ENCODE assay signal across 13 mouse cellular contexts in genomic region chr4:72524100-72524499, GRCm38 (mm10).
A peak's percentile ranks its signal among the peaks of the same experiment; 100 is the strongest.
DNase-seq lines count a peak whose midpoint lies in the region; ATAC-seq lines count a peak whose summit lies in the region.
"Had no signal": no experiment of that assay in that cellular context is flagged by ENCODE, and none has a peak within 500 bp of the region (broad histone marks: within the 10 kb centered on the region; RNA-seq: fewer than 3 reads in every experiment).

No protein-coding gene starts in this region.

- no peak for ATAC-seq in midbrain, embryonic 14.5 days (ENCODE audit: low FRiP score, low TSS enrichment)
- ATAC-seq in midbrain, embryonic 16.5 days, result no peak
- no peak for ATAC-seq in liver, embryonic 11.5 days (replicated peaks; ENCODE audit: low FRiP score)
- no peak for ATAC-seq in midbrain, embryonic 13.5 days

- no peak overlapping the region for H3K27ac ChIP-seq in midbrain, embryonic 14.5 days (replicated peaks; ENCODE audit: low read depth, low read length)
- no peak overlapping the region for H3K27ac ChIP-seq in midbrain, embryonic 16.5 days (ENCODE audit: low read length)
- H3K27ac ChIP-seq in liver, embryonic 11.5 days (ENCODE audit: low read depth, low read length), result no peak overlapping the region
- H3K27ac ChIP-seq in midbrain, embryonic 13.5 days, result no peak overlapping the region
- H3K27ac ChIP-seq: lung, embryonic 15.5 days had no signal

- H3K9ac ChIP-seq in midbrain, embryonic 14.5 days (replicated peaks; ENCODE audit: low read length), result no peak overlapping the region
- no peak overlapping the region for H3K9ac ChIP-seq in midbrain, embryonic 16.5 days (ENCODE audit: low read depth, low read length)
- H3K9ac ChIP-seq in liver, embryonic 11.5 days (ENCODE audit: low read depth, low read length), result no peak overlapping the region
- H3K9ac ChIP-seq in midbrain, embryonic 13.5 days (replicated peaks), result no peak overlapping the region
- H3K9ac ChIP-seq: lung, embryonic 15.5 days had no signal

- H3K4me3 ChIP-seq in midbrain, embryonic 14.5 days (replicated peaks; ENCODE audit: low read depth, low read length), result no peak overlapping the region
- no peak overlapping the region for H3K4me3 ChIP-seq in midbrain, embryonic 16.5 days (ENCODE audit: low read depth, low read length)
- H3K4me3 ChIP-seq in liver, embryonic 11.5 days (ENCODE audit: low read depth, low read length), result no peak overlapping the region
- H3K4me3 ChIP-seq in midbrain, embryonic 13.5 days (replicated peaks), result no peak overlapping the region
- H3K4me3 ChIP-seq: lung, embryonic 15.5 days had no signal

- H3K4me1 ChIP-seq in midbrain, embryonic 14.5 days (ENCODE audit: control insufficient read depth, insufficient read depth, low read length), result no peaks in the 10 kb centered on the region
- H3K4me1 ChIP-seq in midbrain, embryonic 16.5 days (ENCODE audit: control insufficient read depth, insufficient read depth, low read length), result no peaks in the 10 kb centered on the region
- H3K4me1 ChIP-seq in liver, embryonic 11.5 days (replicated peaks; ENCODE audit: control insufficient read depth, insufficient read depth, low read length), result no peaks in the 10 kb centered on the region
- no peaks in the 10 kb centered on the region for H3K4me1 ChIP-seq in midbrain, embryonic 13.5 days (replicated peaks)
- H3K4me1 ChIP-seq: lung, embryonic 15.5 days had no signal

- 62% methylated on average over 1 of the region's 1 CpGs for whole genome bisulfite sequencing in midbrain, embryonic 14.5 days
- 58% methylated on average over 1 of the region's 1 CpGs for WGBS in midbrain, embryonic 16.5 days
- WGBS in liver, embryonic 11.5 days, result 55% methylated on average over 1 of the region's 1 CpGs
- WGBS in midbrain, embryonic 13.5 days, result 55% methylated on average over 1 of the region's 1 CpGs

- H3K27me3 ChIP-seq in midbrain, embryonic 14.5 days (ENCODE audit: control insufficient read depth, insufficient read depth, low read length), result no peaks in the 10 kb centered on the region
- no peaks in the 10 kb centered on the region for H3K27me3 ChIP-seq in midbrain, embryonic 16.5 days (ENCODE audit: control insufficient read depth, insufficient read depth, low read depth, low read length)
- H3K27me3 ChIP-seq in liver, embryonic 11.5 days (replicated peaks; ENCODE audit: control insufficient read depth, insufficient read depth, low read length), result no peaks in the 10 kb centered on the region
- no peaks in the 10 kb centered on the region for H3K27me3 ChIP-seq in midbrain, embryonic 13.5 days
- H3K27me3 ChIP-seq: lung, embryonic 15.5 days had no signal

- H3K36me3 ChIP-seq in midbrain, embryonic 14.5 days (ENCODE audit: control insufficient read depth, insufficient read depth, low read length), result no peaks in the 10 kb centered on the region
- no peaks in the 10 kb centered on the region for H3K36me3 ChIP-seq in midbrain, embryonic 16.5 days (ENCODE audit: control insufficient read depth, insufficient read depth, low read length)
- no peaks in the 10 kb centered on the region for H3K36me3 ChIP-seq in liver, embryonic 11.5 days (ENCODE audit: control insufficient read depth, insufficient read depth, low read length)
- H3K36me3 ChIP-seq in midbrain, embryonic 13.5 days, result no peaks in the 10 kb centered on the region
- H3K36me3 ChIP-seq: G1E; lung, embryonic 15.5 days had no signal

- H3K4me2 ChIP-seq in midbrain, embryonic 14.5 days (ENCODE audit: low read length), result no peak overlapping the region
- H3K4me2 ChIP-seq in midbrain, embryonic 16.5 days (ENCODE audit: low read length), result no peak overlapping the region
- H3K4me2 ChIP-seq in liver, embryonic 11.5 days, result no peak overlapping the region
- H3K4me2 ChIP-seq in midbrain, embryonic 13.5 days (replicated peaks), result no peak overlapping the region
- H3K4me2 ChIP-seq: heart, embryonic 11.5 days; lung, embryonic 15.5 days had no signal

- DNase-seq in midbrain, embryonic 14.5 days, result peak; percentile 26
- DNase-seq in cerebellum, postnatal 36 days, result peak; percentile 75 to 87
- DNase-seq in layer of hippocampus, postnatal 14 days (ENCODE audit: low spot score in 2 of 2), result peak; percentile 25 to 73
- DNase-seq in telencephalon, adult 2 months (ENCODE audit: low read depth, low spot score), result peak; percentile 75
- no peak for DNase-seq in thymus, postnatal 25 days
- no peak for DNase-seq in liver, embryonic 11.5 days (ENCODE audit: low spot score)
- DNase-seq: adrenal gland, postnatal 25 days; kidney, postnatal 25 days had no signal

- H3K9me3 ChIP-seq in midbrain, embryonic 14.5 days (ENCODE audit: control insufficient read depth, low read length), result no peaks in the 10 kb centered on the region
- H3K9me3 ChIP-seq in midbrain, embryonic 16.5 days (replicated peaks; ENCODE audit: control insufficient read depth, low read length, poor library complexity, severe bottlenecking), result no peaks in the 10 kb centered on the region
- no peaks in the 10 kb centered on the region for H3K9me3 ChIP-seq in liver, embryonic 11.5 days (ENCODE audit: control insufficient read depth, low read length)
- no peaks in the 10 kb centered on the region for H3K9me3 ChIP-seq in midbrain, embryonic 13.5 days
- H3K9me3 ChIP-seq: G1E; lung, embryonic 15.5 days had no signal

Comparison
In these comparisons a context has a peak if more than half of its experiments do, and no peak if none do; other contexts are left out.
1. DNase-seq: peak in midbrain, embryonic 14.5 days (single experiment), cerebellum, postnatal 36 days (2 of 2), layer of hippocampus, postnatal 14 days (2 of 2) and telencephalon, adult 2 months (single experiment); none in thymus, postnatal 25 days (single experiment) and liver, embryonic 11.5 days (single experiment).